ENCODE assay signal across 8 mouse cellular contexts in genomic region chr5:64160705-64161391, GRCm38 (mm10). TPM values are rescaled to one million over a fixed set of nuclear protein-coding genes. Genes with fewer than 3 reads are reported as not detected.
DNase-seq lines count a peak whose midpoint lies in the region; ATAC-seq lines count a peak whose summit lies in the region.

No protein-coding gene starts in this region.

- peak overlapping the region; percentile 73 for H3K9ac ChIP-seq in liver, embryonic 12.5 days

- H3K9me3 ChIP-seq in embryonic facial prominence, embryonic 10.5 days = no peaks in the 10 kb centered on the region
- H3K9me3 ChIP-seq in hindbrain, embryonic 10.5 days = no peaks in the 10 kb centered on the region
- H3K9me3 ChIP-seq in liver, embryonic 12.5 days (replicated peaks) = no peaks in the 10 kb centered on the region

- peaks cover 70% of the 10 kb centered on the region for H3K27me3 ChIP-seq in embryonic facial prominence, embryonic 10.5 days (replicated peaks; ENCODE audit: low read depth, poor library complexity, severe bottlenecking)
- peaks cover 70% of the 10 kb centered on the region for H3K27me3 ChIP-seq in hindbrain, embryonic 10.5 days (ENCODE audit: insufficient read depth, poor library complexity, severe bottlenecking)
- H3K27me3 ChIP-seq in liver, embryonic 12.5 days (replicated peaks) = peaks cover 35% of the 10 kb centered on the region

- H3K4me1 ChIP-seq in embryonic facial prominence, embryonic 10.5 days = peaks cover 33% of the 10 kb centered on the region
- peaks cover 35% of the 10 kb centered on the region for H3K4me1 ChIP-seq in hindbrain, embryonic 10.5 days (replicated peaks)
- peaks cover 76% of the 10 kb centered on the region for H3K4me1 ChIP-seq in liver, embryonic 12.5 days

- DNase-seq in urinary bladder, postnatal 25 days (ENCODE audit: low spot score) = peak; percentile 8
- no peak for DNase-seq in urinary bladder, postnatal 4 days (ENCODE audit: low spot score in 2 of 2)
- peak; percentile 44 for DNase-seq in embryonic facial prominence, embryonic 10.5 days (ENCODE audit: low spot score)
- peak; percentile 43 for DNase-seq in hindbrain, embryonic 10.5 days (ENCODE audit: low spot score)
- peak; percentile 65 to 66 for DNase-seq in natural killer cell, adult 2 months (ENCODE audit: low spot score in 2 of 2)
- no peak for DNase-seq in layer of hippocampus, postnatal 10 days (ENCODE audit: low spot score in 2 of 2)

- peak overlapping the region; percentile 73; the same call in 1 of the 2 replicates for H3K27ac ChIP-seq in embryonic facial prominence, embryonic 10.5 days (replicated peaks)
- peak overlapping the region; percentile 83 for H3K27ac ChIP-seq in hindbrain, embryonic 10.5 days
- H3K27ac ChIP-seq in liver, embryonic 12.5 days = no peak overlapping the region

- peak overlapping the region; percentile 94 for H3K4me2 ChIP-seq in liver, embryonic 12.5 days

- H3K4me3 ChIP-seq in embryonic facial prominence, embryonic 10.5 days = peak overlapping the region; percentile 74
- peak overlapping the region; percentile 78 for H3K4me3 ChIP-seq in hindbrain, embryonic 10.5 days
- H3K4me3 ChIP-seq in liver, embryonic 12.5 days = peak overlapping the region; percentile 76

- no peak for ATAC-seq in liver, embryonic 12.5 days
- ATAC-seq in megakaryocyte-erythroid progenitor cell, adult 5-6 weeks (replicated peaks; ENCODE audit: low FRiP score, low TSS enrichment, poor library complexity, severe bottlenecking) = no peak

- under 1% methylated on average over 23 of the region's 23 CpGs for WGBS in embryonic facial prominence, embryonic 10.5 days
- 2% methylated on average over 23 of the region's 23 CpGs for WGBS in hindbrain, embryonic 10.5 days
- 1% methylated on average over 23 of the region's 23 CpGs for WGBS in liver, embryonic 12.5 days (ENCODE audit: insufficient replicate concordance)

- H3K36me3 ChIP-seq in embryonic facial prominence, embryonic 10.5 days (replicated peaks) = no peaks in the 10 kb centered on the region
- no peaks in the 10 kb centered on the region for H3K36me3 ChIP-seq in hindbrain, embryonic 10.5 days
- no peaks in the 10 kb centered on the region for H3K36me3 ChIP-seq in liver, embryonic 12.5 days

RNA-seq across cellular contexts. Expression of gene Tbc1d1, which starts 4.7 kb away (rescaled TPM):
- 32.9 TPM in 2 replicates for polyA plus RNA-seq in embryonic facial prominence, embryonic 10.5 days (2016; fragmentation: Nextera tagmentation; extraction: Ambion mirVana)
- 21.2 and 27.1 TPM in 2 replicates for polyA plus RNA-seq in hindbrain, embryonic 10.5 days (2016; fragmentation: Nextera tagmentation; extraction: Ambion mirVana)
- 13.2 and 13.8 TPM in 2 replicates for polyA plus RNA-seq in liver, embryonic 12.5 days (2016; fragmentation: Nextera tagmentation; extraction: Ambion mirVana)
- 6.7 and 11.3 TPM in 2 replicates for total RNA-seq in megakaryocyte-erythroid progenitor cell, adult 5-6 weeks (2014; fragmentation: Nextera tagmentation)
- total RNA-seq in megakaryocyte-erythroid progenitor cell, adult 5-6 weeks (2017) = 15.8 and 15.9 TPM in 2 replicates
- 10 to 100 TPM; 22.2 to 24.3 TPM for total RNA-seq in layer of hippocampus, postnatal 10 days (2021)

Comparison
In these comparisons a context has a peak if more than half of its experiments do, and no peak if none do; other contexts are left out.
1. DNase-seq: peak in urinary bladder, postnatal 25 days (single experiment), embryonic facial prominence, embryonic 10.5 days (single experiment), hindbrain, embryonic 10.5 days (single experiment) and natural killer cell, adult 2 months (2 of 2); none in urinary bladder, postnatal 4 days (0 of 2) and layer of hippocampus, postnatal 10 days (0 of 2).
2. Peak in every context shown above with its lines, with median percentiles within 50 percentile points of each other: H3K4me3 ChIP-seq.